Mouse (Mus musculus) kidney, adult 2 months (tissue): ENCODE measurements around the gene Grik1.

Experiments
- CTCF ChIP-seq: fragments of 200-500 bp; conservative IDR thresholded peaks from 2 replicates; pipeline ENCODE4 v1.5.1; 2011; ENCODE audit warnings: low read depth, mild to moderate bottlenecking, control low read depth, low read length, moderate library complexity, mixed read lengths; ENCODE audit not compliant: insufficient read depth, insufficient read length
- POLR2A ChIP-seq: fragments of 200-500 bp; IDR thresholded peaks from one replicate; pipeline ENCODE4 v1.6.1; 2011; ENCODE audit warnings: low read depth, low read length, control low read depth

DNA sequence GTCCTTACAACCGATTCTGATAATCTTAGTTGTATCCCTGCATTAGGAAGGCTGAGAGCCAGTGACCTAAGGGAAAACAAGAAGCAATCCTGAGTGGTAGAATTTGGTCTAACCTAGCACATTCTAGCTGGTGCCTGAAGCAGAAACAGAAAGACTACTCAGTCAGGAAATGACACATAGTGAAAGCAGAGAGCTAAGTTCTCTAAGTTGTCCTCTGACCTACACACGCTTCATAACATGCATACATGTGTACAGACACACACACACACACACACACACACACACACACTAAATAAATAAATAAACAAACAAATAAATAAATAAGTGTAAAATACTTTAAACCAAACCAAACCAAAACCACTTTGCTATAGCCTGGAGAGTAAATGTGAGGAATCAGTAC is 358.7 kb downstream of the Grik1 start:
- TF ChIP-seq POLR2A (no peak), CTCF (no peak)
